18 mouse cellular contexts compared by ENCODE assay signal in the genomic region with DNA sequence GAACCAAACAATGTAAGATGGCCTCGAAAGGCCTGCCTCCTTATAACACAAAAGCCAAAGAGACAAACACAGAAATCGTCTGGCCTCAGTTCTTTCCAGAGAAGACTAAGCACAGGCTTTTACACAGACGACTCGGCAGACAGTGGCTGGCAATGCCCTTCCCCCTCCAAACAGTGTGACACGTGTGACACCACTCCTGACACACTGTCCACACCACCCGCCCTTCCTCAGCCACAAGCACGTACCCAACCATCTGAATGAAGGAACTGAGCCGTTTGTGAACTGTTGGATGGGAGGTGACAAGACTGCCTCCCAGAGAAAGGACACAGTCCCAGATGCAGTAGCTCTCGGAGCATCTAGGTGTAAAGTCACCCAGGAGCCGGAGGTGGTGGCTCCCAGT. TPM values are rescaled to one million over a fixed set of nuclear protein-coding genes. Genes with fewer than 3 reads are reported as not detected.
DNase-seq lines count a peak whose midpoint lies in the region; ATAC-seq lines count a peak whose summit lies in the region.
"Had no signal": no experiment of that assay in that cellular context is flagged by ENCODE, and none has a peak within 500 bp of the region (broad histone marks: within the 10 kb centered on the region; RNA-seq: fewer than 3 reads in every experiment).

No protein-coding gene starts in this region.

- H3K36me3 ChIP-seq in forebrain, embryonic 14.5 days (ENCODE audit: control insufficient read depth, insufficient read depth, low read length) = peaks cover 72% of the 10 kb centered on the region

- no peak overlapping the region for H3K4me3 ChIP-seq in forebrain, embryonic 14.5 days (ENCODE audit: low read depth, low read length)
- H3K4me3 ChIP-seq: embryonic facial prominence, embryonic 10.5 days; embryonic facial prominence, embryonic 12.5 days; forebrain, embryonic 13.5 days had no signal

- 82% methylated on average over 10 of the region's 10 CpGs for WGBS in forebrain, embryonic 14.5 days

- no peaks in the 10 kb centered on the region for H3K27me3 ChIP-seq in forebrain, embryonic 14.5 days (replicated peaks; ENCODE audit: control insufficient read depth, insufficient read depth, low read length)
- H3K27me3 ChIP-seq: embryonic facial prominence, embryonic 12.5 days; forebrain, embryonic 13.5 days had no signal

- no peak overlapping the region for H3K27ac ChIP-seq in forebrain, embryonic 14.5 days (ENCODE audit: low read depth, low read length)
- H3K27ac ChIP-seq: embryonic facial prominence, embryonic 10.5 days; embryonic facial prominence, embryonic 12.5 days; forebrain, embryonic 13.5 days had no signal

- peak; percentile 73 for ATAC-seq in common myeloid progenitor, adult 5-6 weeks (replicated peaks; ENCODE audit: low read depth, poor library complexity, severe bottlenecking)
- ATAC-seq in granulocyte monocyte progenitor cell, adult 5-6 weeks (replicated peaks; ENCODE audit: poor library complexity, severe bottlenecking) = peak; percentile 62; the same call in 1 of the 2 replicates
- ATAC-seq in forebrain, embryonic 14.5 days = no peak
- ATAC-seq: forebrain, embryonic 13.5 days; forebrain, embryonic 16.5 days had no signal

- H3K9ac ChIP-seq in forebrain, embryonic 14.5 days (ENCODE audit: low read length) = no peak overlapping the region
- H3K9ac ChIP-seq: embryonic facial prominence, embryonic 12.5 days; forebrain, embryonic 13.5 days had no signal

- H3K4me1 ChIP-seq in forebrain, embryonic 14.5 days (ENCODE audit: control insufficient read depth, insufficient read depth, low read length) = no peaks in the 10 kb centered on the region
- H3K4me1 ChIP-seq: embryonic facial prominence, embryonic 10.5 days; embryonic facial prominence, embryonic 12.5 days; forebrain, embryonic 13.5 days had no signal

- H3K4me2 ChIP-seq in forebrain, embryonic 14.5 days (ENCODE audit: low read length) = no peak overlapping the region
- H3K4me2 ChIP-seq: embryonic facial prominence, embryonic 12.5 days; forebrain, embryonic 13.5 days had no signal

- peak; percentile 53 to 68 for DNase-seq in natural killer cell, adult 2 months (ENCODE audit: low spot score in 2 of 2)
- no peak for DNase-seq in forebrain, embryonic 14.5 days (ENCODE audit: low spot score)
- DNase-seq in urinary bladder, postnatal 14 days (ENCODE audit: low spot score) = no peak
- DNase-seq: adrenal gland, adult 2 months; adrenal gland, postnatal 10 days; adrenal gland, postnatal 25 days; cerebellum, adult 11 months; cerebellum, adult 18-20 months; cerebellum, adult 8-10 months; cerebellum, adult 9-11 months; cerebellum, postnatal 14 days; embryo, embryonic 11 days had no signal

- H3K9me3 ChIP-seq in forebrain, embryonic 14.5 days (replicated peaks; ENCODE audit: control insufficient read depth, low read length) = no peaks in the 10 kb centered on the region
- H3K9me3 ChIP-seq: embryonic facial prominence, embryonic 10.5 days; embryonic facial prominence, embryonic 12.5 days; forebrain, embryonic 13.5 days had no signal

RNA-seq across cellular contexts. Expression of gene Commd7, which starts 13.7 kb away (rescaled TPM):
- 28.0 and 33.3 TPM in 2 replicates for total RNA-seq in common myeloid progenitor, adult 5-6 weeks (2017)
- total RNA-seq in granulocyte monocyte progenitor cell, adult 5-6 weeks (2014; fragmentation: Nextera tagmentation) = 24.1 and 32.9 TPM in 2 replicates
- 41.9 and 50.4 TPM in 2 replicates for total RNA-seq in granulocyte monocyte progenitor cell, adult 5-6 weeks (2017)
- 86.9 and 95.9 TPM in 2 replicates for polyA plus RNA-seq in forebrain, embryonic 14.5 days (2014; fragmentation: Nextera tagmentation; extraction: Ambion mirVana)

RNA-seq across cellular contexts. Expression of gene Dnmt3b, which starts 30.4 kb away (rescaled TPM):
- 28.5 and 29.9 TPM in 2 replicates for total RNA-seq in common myeloid progenitor, adult 5-6 weeks (2017)
- total RNA-seq in granulocyte monocyte progenitor cell, adult 5-6 weeks (2014; fragmentation: Nextera tagmentation) = 18.7 and 23.7 TPM in 2 replicates
- 13.9 and 18.5 TPM in 2 replicates for total RNA-seq in granulocyte monocyte progenitor cell, adult 5-6 weeks (2017)
- polyA plus RNA-seq in forebrain, embryonic 14.5 days (2014; fragmentation: Nextera tagmentation; extraction: Ambion mirVana) = 3.2 and 3.5 TPM in 2 replicates

Comparison
In these comparisons a context has a peak if more than half of its experiments do, and no peak if none do; other contexts are left out.
1. DNase-seq: peak in natural killer cell, adult 2 months (2 of 2); none in forebrain, embryonic 14.5 days (single experiment) and urinary bladder, postnatal 14 days (single experiment).